Mouse (Mus musculus) left cerebral cortex, postnatal 36 days (tissue): ENCODE data around the gene Mapk10. TPM values are rescaled to one million over a fixed set of nuclear protein-coding genes. Genes with fewer than 3 reads are reported as not detected.

Experiments
- DNase-seq, 2 experiments: peaks; one replicate each; pipeline ENCODE4 v3.0.0; 2021 to 2022; ENCODE audit warnings: low spot score in 2 of 2, mixed read lengths in 1 of 2
- intact Hi-C: fragments of 180-260 bp; cut with DNase I; formaldehyde crosslinking; loops from one replicate; pipeline ENCODE4 v1.15.1; 2025
- total RNA-seq, 2 experiments: library from RNA; stranded (reverse); gene quantifications; 2 replicates each; pipeline ENCODE4 v1.2.3; 2021

Mapk10 gene
- total RNA-seq, 2 experiments from 2014 or later = 443 to 506 TPM

DNA sequence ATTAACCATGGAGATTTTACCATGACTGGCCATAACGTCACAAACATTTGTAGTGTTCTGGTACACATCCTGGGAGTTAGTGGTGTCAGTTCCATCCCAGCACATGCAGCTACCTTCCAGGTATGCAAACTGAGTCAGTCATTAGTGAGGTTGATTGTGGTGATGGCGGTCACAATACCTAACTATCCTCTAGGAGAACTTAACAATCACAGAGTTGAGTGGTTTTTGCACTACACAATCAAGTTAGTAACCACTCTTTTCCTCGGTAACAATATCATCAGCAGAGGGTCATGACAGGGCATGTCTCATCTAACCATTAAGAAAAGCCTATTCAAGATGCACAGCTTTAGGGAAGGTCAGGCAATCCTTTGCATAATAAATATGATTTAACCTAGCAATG is 39.9 kb downstream of the Mapk10 start:
- no peak for DNase-seq
- intact Hi-C loops = no loop called here

DNA sequence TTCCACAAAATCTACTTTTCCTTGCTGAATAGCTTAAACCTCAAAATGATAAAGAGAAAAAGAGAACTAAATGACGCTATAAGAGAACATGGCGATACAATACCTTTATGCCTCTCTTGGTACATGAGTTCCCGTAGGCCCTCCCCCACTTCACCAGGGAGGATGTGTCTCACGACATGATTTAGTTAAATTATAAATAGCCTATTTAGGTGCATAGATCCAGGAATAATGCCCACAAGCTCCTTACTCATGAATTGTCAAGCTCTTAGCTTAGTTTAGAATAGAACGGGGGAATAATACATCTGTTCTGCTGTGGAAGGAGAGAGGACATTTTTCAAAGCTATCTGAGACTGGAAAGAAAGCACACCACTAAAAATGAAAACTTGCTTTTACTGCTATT is 43.8 kb downstream of the Mapk10 start:
- intact Hi-C loops = loop anchor here (2.0 to 5.0 kb wide), 2 partner anchors 41 to 70 kb away; no protein-coding TSS in a partner anchor
- peak in 1 of 2 experiments; percentile 40 for DNase-seq

DNA sequence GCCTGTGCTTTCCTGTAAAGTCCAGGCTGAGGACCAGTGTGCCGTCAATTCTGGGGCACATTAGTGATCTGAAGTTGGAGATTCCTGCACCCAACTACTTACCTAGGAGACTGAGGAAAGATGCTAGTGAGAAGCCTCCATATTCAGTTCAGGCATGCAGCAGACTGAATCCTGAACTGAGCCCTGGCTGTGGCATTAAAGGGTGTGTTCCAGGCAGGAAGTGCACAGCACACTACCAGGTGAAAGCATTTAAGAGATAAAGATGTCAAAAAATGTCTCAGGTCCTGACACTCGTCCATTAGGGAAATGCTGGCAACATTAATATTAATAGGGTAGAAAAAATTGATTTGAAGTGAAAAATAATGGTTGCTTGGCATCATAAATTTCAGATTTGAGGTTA is 44.4 kb downstream of the Mapk10 start:
- DNase-seq = no peak
- intact Hi-C loops = loop anchor here (2.0 to 5.0 kb wide), 2 partner anchors 42 to 69 kb away; no protein-coding TSS in a partner anchor

DNA sequence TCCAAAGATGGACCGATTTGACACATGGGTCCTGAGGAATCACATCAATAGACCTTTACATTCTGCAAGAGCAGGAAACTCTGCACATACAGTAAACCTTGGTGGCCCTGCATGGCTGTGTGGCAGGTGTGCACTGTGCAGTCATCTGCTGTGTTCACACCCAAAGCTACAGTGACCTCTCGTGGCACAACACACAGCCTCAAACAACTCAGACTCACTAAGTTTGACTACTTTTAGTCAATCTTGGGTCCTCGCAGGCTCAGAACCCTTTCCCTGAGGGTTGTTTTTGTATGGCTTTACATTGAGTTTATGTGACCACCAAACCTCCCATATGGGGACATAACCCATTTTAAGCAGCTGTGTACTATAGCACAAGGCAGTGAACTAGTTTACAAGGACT is 47.1 kb downstream of the Mapk10 start:
- intact Hi-C loops = no loop called here
- no peak for DNase-seq

DNA sequence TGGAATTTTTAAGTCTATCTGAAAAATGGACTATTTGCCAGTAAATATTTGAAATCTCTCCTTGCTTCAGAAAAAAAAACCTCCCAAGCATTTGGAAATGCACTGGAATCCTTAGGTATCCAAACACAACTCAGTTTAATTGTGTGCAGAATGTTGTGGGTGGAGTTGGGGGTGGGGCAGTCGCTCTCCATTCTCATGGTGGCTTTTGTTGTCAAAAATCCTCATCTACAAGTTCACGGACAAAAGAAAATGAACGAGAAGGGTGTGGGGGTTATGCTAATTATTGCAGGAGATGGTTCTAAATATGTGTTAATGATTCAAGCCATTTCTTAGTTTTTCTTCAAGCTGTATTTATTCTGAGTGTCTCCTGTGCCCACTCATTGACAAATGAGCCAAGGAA is 49.6 kb downstream of the Mapk10 start:
- intact Hi-C loops = no loop called here
- no peak for DNase-seq

DNA sequence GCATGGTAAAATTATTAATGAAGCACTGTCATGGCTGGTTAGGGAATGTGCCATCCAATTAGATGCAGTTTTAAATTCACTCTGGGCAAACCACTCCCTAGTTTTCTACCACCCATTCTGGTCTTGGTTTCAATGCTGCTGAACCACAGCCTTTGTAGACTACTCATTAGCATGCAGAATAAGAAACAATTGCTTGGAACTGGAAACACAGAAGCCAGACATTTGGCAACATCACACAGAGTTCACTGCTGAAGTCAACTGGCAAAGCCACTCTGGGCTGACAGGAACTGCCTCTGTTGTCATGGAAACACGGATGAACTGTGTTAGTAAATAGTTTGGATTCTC is 50.0 kb downstream of the Mapk10 start:
- no peak for DNase-seq

DNA sequence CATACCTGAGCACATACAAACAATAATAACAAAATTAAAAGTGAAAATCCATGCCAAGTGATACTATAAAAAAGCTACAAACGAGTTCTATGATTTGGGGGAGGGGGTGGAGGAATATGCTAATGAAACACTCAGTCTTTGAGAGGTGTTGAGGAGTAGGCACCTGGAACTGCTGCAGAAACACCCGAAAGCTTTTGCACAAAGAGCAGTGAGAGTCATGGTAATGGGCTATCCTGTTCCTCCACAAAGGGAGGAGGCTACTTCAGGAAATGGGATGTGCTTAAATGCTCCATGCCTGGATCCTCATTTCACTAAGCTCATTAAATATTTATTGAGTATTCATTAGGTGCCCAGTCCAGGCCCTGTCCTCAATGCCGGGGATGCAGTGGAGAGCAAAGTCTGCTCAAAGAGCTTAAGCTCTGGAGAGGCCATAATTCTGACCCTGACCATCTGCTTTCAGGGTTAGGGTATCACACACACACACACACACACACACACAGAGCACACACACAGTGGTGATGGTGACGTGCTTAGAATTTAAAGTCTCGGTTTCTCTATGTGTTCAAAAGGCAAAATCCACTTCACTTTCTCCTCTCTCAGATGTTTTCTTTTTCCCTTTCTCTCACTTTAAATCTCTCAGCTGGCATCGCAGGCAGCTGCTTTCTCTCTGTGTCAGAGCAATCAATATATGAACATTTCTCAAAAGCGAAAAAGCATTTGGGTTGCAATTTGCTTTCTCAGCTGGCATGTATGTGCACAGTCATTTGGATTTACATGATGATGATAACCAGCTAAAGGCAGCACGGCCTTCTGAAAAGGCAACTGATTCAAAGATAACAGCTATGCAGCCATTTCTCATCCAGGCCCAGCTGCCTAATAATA is 50.6 kb downstream of the Mapk10 start:
- DNase-seq = no peak
- intact Hi-C loops = no loop called here

More for the DNA sequence above, 50.0 kb downstream of the Mapk10 start:
- intact Hi-C loops = no loop called here

DNA sequence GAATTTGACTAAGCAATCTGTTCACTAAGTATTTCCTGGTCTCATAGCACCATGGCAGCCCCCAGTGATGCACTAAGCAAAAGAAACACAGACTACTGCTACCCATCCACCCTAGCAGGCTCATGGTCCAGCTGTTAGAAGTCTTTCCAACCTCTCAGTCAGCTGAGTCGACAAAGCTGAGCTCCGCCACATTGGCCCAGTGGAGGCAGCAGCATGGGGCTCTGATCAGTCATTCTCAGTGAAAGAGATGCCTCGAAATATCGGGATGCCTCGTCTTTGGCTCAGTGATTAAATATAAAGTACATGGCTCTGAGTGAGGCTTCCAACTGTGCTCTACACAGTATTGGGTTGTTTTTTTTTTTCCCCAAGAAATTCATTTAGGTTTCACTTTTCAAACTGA is 70.2 kb downstream of the Mapk10 start:
- DNase-seq = no peak

DNA sequence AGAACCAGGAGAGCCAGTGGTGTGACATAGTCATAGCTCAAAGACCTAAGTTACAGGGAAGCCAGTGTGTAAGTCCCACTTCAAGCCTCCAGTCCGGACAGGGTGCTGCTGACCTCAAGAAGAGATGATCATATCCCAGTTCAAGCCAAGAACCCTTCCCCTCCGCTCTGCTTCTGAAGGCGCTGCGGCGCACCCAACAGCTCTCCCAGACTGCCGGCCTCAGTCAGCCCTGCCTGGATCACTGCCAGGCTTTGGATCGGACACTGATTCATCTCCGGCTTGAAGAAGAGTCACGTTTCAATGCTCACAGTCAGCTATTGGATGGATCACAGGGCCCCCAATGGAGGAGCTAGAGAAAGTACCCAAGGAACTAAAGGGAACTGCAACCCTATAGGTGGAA is 76.3 kb downstream of the Mapk10 start:
- DNase-seq = peak; percentile 26 to 33

More for the DNA sequence above, 70.2 kb downstream of the Mapk10 start:
- intact Hi-C loops = no loop called here

DNA sequence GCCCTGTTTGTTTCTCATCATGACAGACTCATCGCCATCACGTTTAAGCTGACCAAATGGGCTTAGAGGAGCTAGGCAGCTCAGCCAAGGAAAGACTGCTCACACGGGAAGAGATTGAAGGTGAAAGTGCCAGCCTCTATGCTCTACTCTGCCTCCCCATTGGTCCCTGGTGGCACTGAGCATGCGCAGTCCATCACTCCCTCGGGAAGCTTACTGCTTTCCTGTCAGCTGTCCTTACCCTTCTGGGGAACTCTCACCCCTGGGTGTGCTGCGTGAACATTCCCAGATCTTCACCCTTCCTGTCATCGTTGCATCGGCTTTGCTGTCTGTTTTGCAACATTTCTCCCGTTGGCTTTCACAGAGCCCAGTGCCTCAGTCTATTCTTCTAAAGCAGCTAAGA is 77.5 kb downstream of the Mapk10 start:
- intact Hi-C loops = no loop called here
- no peak for DNase-seq

More for the DNA sequence above, 76.3 kb downstream of the Mapk10 start:
- intact Hi-C loops = no loop called here

DNA sequence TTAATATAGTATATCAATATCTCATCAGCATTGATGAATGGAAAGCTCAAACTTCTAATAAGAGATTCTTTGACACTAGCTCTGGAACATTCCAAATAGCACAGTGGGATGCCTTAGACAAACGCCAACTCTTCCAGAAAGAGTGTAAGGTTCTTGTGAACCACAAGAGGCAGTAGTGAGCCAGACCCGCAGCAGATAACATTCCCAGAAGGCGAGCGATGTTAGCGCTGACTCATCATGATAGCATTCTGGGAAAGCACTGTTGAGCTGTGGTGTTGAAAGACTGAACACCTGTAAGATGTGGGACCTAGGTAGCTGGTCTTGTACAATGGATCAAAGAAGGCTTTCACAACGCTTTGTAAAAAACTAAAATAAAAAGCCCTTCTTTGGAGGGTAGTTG is 78.3 kb downstream of the Mapk10 start:
- no peak for DNase-seq

DNA sequence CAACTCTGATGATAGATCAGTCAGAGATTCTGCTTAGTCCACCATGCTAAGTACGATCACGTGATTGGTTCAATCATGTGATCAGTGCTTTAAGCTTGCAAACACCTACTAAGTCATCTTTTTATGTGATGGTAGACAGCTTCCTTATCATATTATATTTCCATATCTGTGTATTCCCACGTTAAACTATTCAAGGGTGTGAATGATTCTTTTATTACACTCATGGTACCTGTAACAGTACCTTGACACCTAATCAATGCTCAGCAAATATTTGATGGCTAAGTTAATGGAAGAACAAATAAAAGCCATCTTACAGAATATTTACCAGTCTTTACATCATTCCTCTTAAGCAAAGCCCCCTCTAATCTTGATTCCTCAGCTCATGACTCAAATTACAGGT is 91.5 kb downstream of the Mapk10 start:
- DNase-seq = no peak
- intact Hi-C loops = no loop called here

More for the DNA sequence above, 78.3 kb downstream of the Mapk10 start:
- intact Hi-C loops = no loop called here

DNA sequence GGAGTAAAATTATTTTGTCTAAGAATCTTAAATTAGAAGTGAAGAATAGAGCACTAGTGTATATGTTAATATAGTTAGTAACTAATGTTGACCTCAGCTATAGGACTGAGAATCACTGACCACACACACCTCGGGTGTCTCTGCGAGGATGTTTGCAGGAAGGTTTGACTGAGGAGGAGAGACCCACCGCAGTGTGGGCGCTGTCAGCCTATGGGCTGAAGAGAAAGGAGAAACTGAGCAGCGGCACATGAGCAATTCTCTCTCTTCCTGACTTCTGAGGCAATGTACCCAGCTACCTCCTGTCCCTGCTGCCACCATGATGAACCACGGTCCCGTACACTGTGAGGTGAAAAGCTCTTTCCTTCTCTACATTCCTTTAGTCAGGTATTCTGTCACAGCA is 95.6 kb downstream of the Mapk10 start:
- intact Hi-C loops = no loop called here

DNA sequence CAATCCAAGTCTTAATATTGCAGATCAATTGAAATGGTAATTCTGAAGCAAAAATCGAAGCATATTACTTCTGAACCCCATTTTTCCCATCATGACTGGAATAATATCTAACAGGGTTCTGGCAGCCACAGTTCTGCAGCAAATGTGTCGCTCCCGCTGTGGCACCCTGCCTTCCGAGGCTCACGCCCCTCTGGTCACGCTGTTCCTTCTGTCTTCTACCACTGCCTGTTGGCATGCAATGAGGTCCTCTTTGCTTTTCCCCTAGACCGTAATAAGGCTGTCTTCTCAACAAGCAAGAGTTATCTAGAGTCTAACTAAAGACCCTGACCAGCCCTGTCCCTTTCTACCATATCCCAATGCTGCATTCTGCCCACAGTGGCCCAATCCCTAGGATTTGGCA is 98.7 kb downstream of the Mapk10 start:
- DNase-seq = no peak
- intact Hi-C loops = no loop called here

More for the DNA sequence above, 95.6 kb downstream of the Mapk10 start:
- no peak for DNase-seq

DNA sequence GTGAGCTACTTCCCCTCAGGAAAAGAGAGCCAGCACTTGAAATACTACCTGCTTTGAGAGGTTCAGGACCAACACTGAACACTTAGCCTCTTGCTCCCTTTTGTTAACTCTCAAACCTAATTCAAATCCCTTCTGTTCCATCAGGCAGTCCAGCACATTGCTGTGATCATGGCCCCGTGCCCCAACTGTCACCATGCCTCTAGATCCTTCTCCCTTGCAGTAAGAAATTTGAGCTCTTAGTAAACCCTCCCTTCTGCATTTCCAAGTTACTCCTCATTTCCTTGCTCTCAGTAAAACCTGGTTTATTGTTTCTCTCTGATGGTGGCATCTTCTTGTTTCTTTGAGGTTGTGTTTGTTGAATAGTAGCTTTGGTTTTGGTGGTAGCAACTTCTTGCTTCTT is 101.7 kb downstream of the Mapk10 start:
- no peak for DNase-seq
- intact Hi-C loops = no loop called here

DNA sequence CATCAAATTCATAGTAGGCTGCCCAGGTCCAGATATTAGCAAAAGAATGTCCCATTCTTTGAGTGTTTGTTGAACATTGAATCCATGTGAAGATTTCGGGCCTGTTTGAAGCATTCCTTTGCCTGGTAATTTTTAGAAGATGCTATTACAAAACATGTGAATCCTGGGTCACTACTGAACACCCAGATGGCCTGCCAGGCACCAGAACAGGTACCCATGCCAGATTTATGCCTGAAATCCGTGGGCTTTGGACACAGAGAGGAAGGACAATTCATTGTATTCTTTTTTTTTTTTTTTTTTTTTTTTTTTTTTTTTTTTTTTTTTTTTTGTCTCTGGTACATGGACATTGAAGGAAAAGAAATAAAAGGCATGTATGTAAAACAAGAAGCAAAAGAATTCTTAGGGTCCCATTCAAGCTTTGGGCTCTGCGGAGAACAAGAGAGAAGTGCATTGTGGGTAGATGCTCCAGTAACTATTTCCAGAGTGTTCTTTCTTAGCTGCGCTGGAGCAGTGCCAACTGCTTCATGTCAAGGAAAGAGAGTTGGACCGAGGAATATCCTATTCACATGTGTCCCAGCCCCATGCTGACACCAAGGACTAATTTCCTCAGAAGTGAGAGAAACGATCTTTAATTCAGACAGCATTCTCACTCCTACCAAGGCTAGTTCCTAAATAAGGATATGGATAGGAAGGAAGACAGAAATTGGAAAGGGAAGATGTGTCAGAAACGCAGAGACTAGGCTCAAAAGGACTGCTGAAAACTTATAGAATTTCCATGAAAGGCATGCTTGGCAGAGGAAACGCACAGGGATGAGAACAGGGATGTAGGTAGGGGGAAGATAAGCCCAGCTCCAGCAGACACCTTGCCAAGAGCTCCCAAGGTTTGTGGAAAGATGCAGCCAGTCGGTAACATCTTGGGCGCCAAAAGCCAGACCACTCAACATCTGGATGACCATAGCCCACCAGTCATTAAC is 105.4 kb downstream of the Mapk10 start:
- peak; percentile 39 to 47 for DNase-seq
- intact Hi-C loops = no loop called here

DNA sequence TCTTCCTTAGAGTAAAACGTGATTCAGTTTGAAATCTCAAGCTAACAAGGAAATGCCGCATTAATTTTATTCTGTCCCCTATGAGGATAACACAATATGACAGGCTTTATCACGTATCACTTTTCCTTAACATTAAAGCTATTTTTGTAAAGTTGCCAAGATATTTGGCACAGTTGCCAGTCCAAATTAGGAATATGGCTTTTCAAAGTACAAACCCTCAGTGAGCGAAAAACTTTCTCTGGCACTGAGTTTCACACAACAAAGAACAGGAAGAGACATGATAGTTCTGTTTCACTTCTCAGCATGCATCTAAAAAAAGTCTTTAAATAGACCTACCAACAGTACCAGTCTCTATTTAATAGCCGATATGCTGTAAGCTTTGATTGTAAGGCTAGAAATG is 107.1 kb downstream of the Mapk10 start:
- intact Hi-C loops = no loop called here

DNA sequence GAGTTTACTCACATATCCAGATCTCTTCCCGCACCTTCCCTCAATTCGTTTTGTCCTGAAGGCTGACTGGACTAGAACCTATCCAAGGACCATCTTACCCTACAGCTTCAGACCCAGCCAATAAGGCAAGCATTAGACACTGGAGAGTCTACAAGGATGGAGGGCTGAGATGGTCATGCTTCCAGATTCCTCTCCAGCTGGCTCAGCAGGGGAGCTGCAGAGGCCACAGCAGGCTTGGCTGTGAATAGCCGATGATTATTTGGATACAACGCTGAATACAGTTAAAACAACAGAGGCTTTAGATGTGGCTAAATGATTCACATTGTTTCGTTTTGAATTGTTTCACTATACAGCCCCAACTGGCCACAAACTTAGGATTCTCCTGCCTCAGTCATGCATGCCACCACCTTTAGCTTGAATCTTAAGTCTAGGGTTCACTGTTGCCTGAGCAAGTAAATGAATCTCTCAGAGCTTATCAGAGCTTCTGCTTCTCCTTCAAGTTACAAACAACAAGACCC is 108.2 kb downstream of the Mapk10 start:
- intact Hi-C loops = no loop called here
- no peak for DNase-seq

More for the DNA sequence above, 107.1 kb downstream of the Mapk10 start:
- DNase-seq = no peak

DNA sequence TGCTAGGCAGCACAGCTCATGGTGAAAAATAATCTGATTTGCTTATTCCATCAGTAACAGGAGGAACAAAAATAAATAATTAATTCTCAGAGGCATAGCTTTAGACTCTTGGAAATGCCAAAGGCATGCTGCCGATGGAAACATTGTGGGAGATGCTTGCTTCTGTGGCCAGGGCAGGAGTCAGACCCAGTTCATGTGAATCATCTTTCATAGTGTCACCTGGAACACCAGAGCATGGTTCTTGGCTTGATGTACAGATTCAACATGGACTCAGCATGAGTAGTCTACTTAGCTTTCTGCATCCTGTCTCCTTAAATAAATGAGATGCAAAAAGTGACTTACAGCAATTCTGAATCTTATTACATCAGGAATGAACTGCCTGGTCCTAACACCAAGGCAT is 109.0 kb downstream of the Mapk10 start:
- intact Hi-C loops = no loop called here
- DNase-seq = no peak

DNA sequence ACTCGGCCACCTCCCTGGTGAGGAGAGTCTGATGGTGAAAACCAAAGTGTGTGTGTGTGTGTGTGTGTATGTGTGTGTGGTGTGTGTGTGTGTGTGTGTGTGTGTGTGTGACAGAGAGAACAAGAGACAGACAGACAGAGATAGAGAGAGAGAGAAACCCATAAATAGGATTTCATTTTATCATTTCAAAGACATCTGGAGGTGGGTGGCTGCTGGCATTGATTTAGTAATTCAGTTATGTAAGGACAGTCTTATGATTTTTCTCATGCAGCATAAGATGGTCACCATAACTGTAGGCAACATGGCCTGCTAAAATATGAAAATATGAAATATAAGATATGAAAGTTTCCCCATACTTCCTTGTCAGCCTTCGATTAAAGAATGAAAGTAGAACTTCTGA is 117.0 kb downstream of the Mapk10 start:
- intact Hi-C loops = loop anchor here (10.0 kb wide), 1 partner anchor 111 kb away; no protein-coding TSS in a partner anchor
- peak; percentile 36 to 41 for DNase-seq
